Mouse (Mus musculus): ENCODE measurements around the gene Gm9745.

GRCm38 (mm10) chr13:8972369-8972768 lies 24.3 kb upstream of the Gm9745 start:
- TF ChIP-seq POLR2AphosphoS2 (IDR thresholded peaks at IDR 0.05; ENCODE audit: insufficient read length, low read depth) (no peak), POLR2A (IDR thresholded peaks at IDR 0.05; ENCODE audit: insufficient read length, low read depth) (no peak), REST (IDR thresholded peaks at IDR 0.05; ENCODE audit: insufficient read depth, insufficient read length) (no peak), TCF3 (IDR thresholded peaks at IDR 0.05; ENCODE audit: insufficient read length, low read depth) (no peak), E2F4 (IDR thresholded peaks at IDR 0.05; ENCODE audit: insufficient read depth) (no peak), MAX (IDR thresholded peaks at IDR 0.05; ENCODE audit: low read depth) (no peak), MYOD1 (IDR thresholded peaks at IDR 0.05; ENCODE audit: control insufficient read depth in 1 of 3, insufficient read length in 2 of 3, low read depth in 2 of 3) (no peak), USF1 (IDR thresholded peaks at IDR 0.05; ENCODE audit: low read depth) (no peak)
